Mouse (Mus musculus): Measurements from ENCODE around the gene Otogl.

- TF ChIP-seq POLR2A (IDR thresholded peaks at IDR 0.05; ENCODE audit: low read depth, low read length) (no peak), CTCF (IDR thresholded peaks at IDR 0.05; ENCODE audit: borderline replicate concordance, insufficient read depth, low read length) (no peak)
Observed at GRCm38 (mm10) chr10:107921549-107921948, 9.6 kb upstream of the Otogl start.
